Mouse (Mus musculus) MEL (cell line): ENCODE data around the gene Nlrp6. TPM values are rescaled to one million over a fixed set of nuclear protein-coding genes. Genes with fewer than 3 reads are reported as not detected.

ENCODE experiments used
- DNase-seq: peaks from one replicate; pipeline ENCODE4 v3.0.0; 2011; ENCODE audit warnings: low read depth, low spot score
- H3K27ac ChIP-seq: 2 replicates; pipeline ENCODE4 v1.5.1; 2012; ENCODE audit warnings: low read depth, mild to moderate bottlenecking, control low read depth, low read length, moderate library complexity; ENCODE audit not compliant: control insufficient read depth
- H3K27me3 ChIP-seq, 2 experiments: fragments of 150-350 bp in 1 of 2; sonication (generic) in 1 of 2; 2 replicates each; pipeline ENCODE4 v1.6.1; 2012; ENCODE audit warnings: low read length in 2 of 2, mild to moderate bottlenecking in 2 of 2, improper control_type of control experiment in 1 of 2, moderate library complexity in 1 of 2; ENCODE audit not compliant: insufficient read depth in 2 of 2, control insufficient read depth in 1 of 2
- H3K36me3 ChIP-seq, 2 experiments: 2 replicates each; pipeline ENCODE4 v1.6.1; 2012 to 2014; ENCODE audit warnings: low read length in 2 of 2, improper control_type of control experiment in 1 of 2, inconsistent platforms in 1 of 2, mild to moderate bottlenecking in 1 of 2; ENCODE audit not compliant: insufficient read depth in 2 of 2, control insufficient read depth in 1 of 2
- H3K4me1 ChIP-seq, 2 experiments: fragments of 150-350 bp in 1 of 2; sonication (generic) in 1 of 2; 2 replicates each; pipeline ENCODE4 v1.6.1; 2012; ENCODE audit warnings: low read length in 2 of 2, improper control_type of control experiment in 1 of 2, mild to moderate bottlenecking in 1 of 2; ENCODE audit not compliant: insufficient read depth in 2 of 2, control insufficient read depth in 1 of 2
- H3K4me3 ChIP-seq, 2 experiments: fragments of 150-350 bp in 1 of 2; sonication (generic) in 1 of 2; 2 replicates each; pipeline ENCODE4 v1.5.1; 2012; ENCODE audit warnings: low read depth in 2 of 2, low read length in 2 of 2, mild to moderate bottlenecking in 2 of 2, moderate library complexity in 2 of 2, control low read depth in 1 of 2, improper control_type of control experiment in 1 of 2; ENCODE audit not compliant: control insufficient read depth in 1 of 2, insufficient read depth in 1 of 2
- H3K79me2 ChIP-seq: 2 replicates; pipeline ENCODE4 v1.6.1; 2012; ENCODE audit warnings: mild to moderate bottlenecking, low read length, moderate library complexity; ENCODE audit not compliant: control insufficient read depth, poor library complexity, insufficient read depth
- H3K9ac ChIP-seq: 2 replicates; pipeline ENCODE4 v1.6.1; 2012; ENCODE audit warnings: low read depth, mild to moderate bottlenecking, control low read depth, low read length, moderate library complexity; ENCODE audit not compliant: control insufficient read depth, poor library complexity, severe bottlenecking
- H3K9me3 ChIP-seq: fragments of 150-350 bp; sonication (generic); replicated peaks from 2 replicates; pipeline ENCODE4 v1.6.1; 2012; ENCODE audit warnings: mild to moderate bottlenecking, low read length, improper control_type of control experiment, moderate library complexity; ENCODE audit not compliant: insufficient read depth
- BHLHE40 ChIP-seq: IDR thresholded peaks from 2 replicates; pipeline ENCODE4 v1.6.1; 2012; ENCODE audit warnings: low read depth, mild to moderate bottlenecking, inconsistent platforms, low read length, improper control_type of control experiment, borderline replicate concordance
- CHD2 ChIP-seq: IDR thresholded peaks from 2 replicates; pipeline ENCODE4 v1.6.1; 2011; ENCODE audit warnings: low read length, improper control_type of control experiment
- EP300 ChIP-seq, 2 experiments: IDR thresholded peaks; 2 replicates each; pipeline ENCODE4 v1.6.1; 2011; ENCODE audit warnings: improper control_type of control experiment in 2 of 2, low read length in 2 of 2, low read depth in 1 of 2, mild to moderate bottlenecking in 1 of 2
- GATA1 ChIP-seq: IDR thresholded peaks from 2 replicates; pipeline ENCODE4 v1.6.1; 2011; ENCODE audit warnings: low read depth, low read length, improper control_type of control experiment
- KAT2A ChIP-seq: conservative IDR thresholded peaks from 2 replicates; pipeline ENCODE4 v1.6.1; 2012; ENCODE audit warnings: low read depth, low read length, improper control_type of control experiment, inconsistent platforms
- MAX ChIP-seq: IDR thresholded peaks from 2 replicates; pipeline ENCODE4 v1.6.1; 2011; ENCODE audit warnings: low read length, improper control_type of control experiment
- POLR2A ChIP-seq, 2 experiments: IDR thresholded peaks; 2 replicates each; pipeline ENCODE4 v1.6.1; 2011 to 2012; ENCODE audit warnings: low read length in 2 of 2, mild to moderate bottlenecking in 2 of 2, control low read depth in 1 of 2, improper control_type of control experiment in 1 of 2, low read depth in 1 of 2, moderate library complexity in 1 of 2; ENCODE audit not compliant: control insufficient read depth in 1 of 2, insufficient read depth in 1 of 2, poor library complexity in 1 of 2
- POLR2AphosphoS2 ChIP-seq: IDR thresholded peaks from 2 replicates; pipeline ENCODE4 v1.6.1; 2011; ENCODE audit warnings: low read length, improper control_type of control experiment
- POLR2AphosphoS5 ChIP-seq: IDR thresholded peaks from 2 replicates; pipeline ENCODE4 v1.6.1; 2012; ENCODE audit warnings: low read depth, borderline replicate concordance, mild to moderate bottlenecking, inconsistent platforms, low read length, moderate library complexity, mixed read lengths
- SIN3A ChIP-seq: IDR thresholded peaks from 2 replicates; pipeline ENCODE4 v1.6.1; 2012; ENCODE audit warnings: low read length, improper control_type of control experiment, inconsistent platforms
- TAL1 ChIP-seq: IDR thresholded peaks from 2 replicates; pipeline ENCODE4 v1.6.1; 2012; ENCODE audit warnings: mild to moderate bottlenecking, inconsistent platforms, low read length, moderate library complexity, mixed read lengths
- USF1 ChIP-seq: IDR thresholded peaks from 2 replicates; pipeline ENCODE4 v1.6.1; 2014; ENCODE audit warnings: low read depth, mild to moderate bottlenecking, inconsistent platforms, low read length, improper control_type of control experiment, moderate library complexity
- USF2 ChIP-seq, 2 experiments: IDR thresholded peaks; 2 replicates each; pipeline ENCODE4 v1.6.1; 2011 to 2012; ENCODE audit warnings: improper control_type of control experiment in 2 of 2, low read length in 2 of 2, borderline replicate concordance in 1 of 2, inconsistent platforms in 1 of 2, low read depth in 1 of 2, mild to moderate bottlenecking in 1 of 2; ENCODE audit not compliant: insufficient read depth in 1 of 2
- ZKSCAN1 ChIP-seq: IDR thresholded peaks from 2 replicates; pipeline ENCODE4 v1.6.1; 2012; ENCODE audit warnings: low read depth, mild to moderate bottlenecking, inconsistent platforms, low read length, improper control_type of control experiment, moderate library complexity
- ZMIZ1 ChIP-seq: IDR thresholded peaks from 2 replicates; pipeline ENCODE4 v1.6.1; 2012; ENCODE audit warnings: low read depth, mild to moderate bottlenecking, inconsistent platforms, low read length, improper control_type of control experiment, moderate library complexity
- ZNF384 ChIP-seq: IDR thresholded peaks from 2 replicates; pipeline ENCODE4 v1.6.1; 2012; ENCODE audit warnings: low read depth, mild to moderate bottlenecking, inconsistent platforms, low read length, improper control_type of control experiment
- polyA plus RNA-seq, 2 experiments: library from polyadenylated mRNA; stranded (reverse) in 1 of 2; unstranded in 1 of 2; fragments of >175 nt in 1 of 2; fragments of >200 nt in 1 of 2; gene quantifications; 2 replicates each; pipeline versions ENCODE4 v1.2.1 to v1.2.4; 2012; ENCODE audit warnings: low replicate concordance in 2 of 2, low read depth in 1 of 2; ENCODE audit not compliant: insufficient read length in 2 of 2, insufficient read depth in 1 of 2, missing spikeins in 1 of 2
- total RNA-seq: library from RNA; depleted of rRNA; stranded (reverse); fragments of 300-350 nt; gene quantifications from 2 replicates; pipeline ENCODE4 v1.2.3, GENCODE M21; 2012

The Nlrp6 gene
- total and polyA plus RNA-seq, 3 experiments: not detected

DNA sequence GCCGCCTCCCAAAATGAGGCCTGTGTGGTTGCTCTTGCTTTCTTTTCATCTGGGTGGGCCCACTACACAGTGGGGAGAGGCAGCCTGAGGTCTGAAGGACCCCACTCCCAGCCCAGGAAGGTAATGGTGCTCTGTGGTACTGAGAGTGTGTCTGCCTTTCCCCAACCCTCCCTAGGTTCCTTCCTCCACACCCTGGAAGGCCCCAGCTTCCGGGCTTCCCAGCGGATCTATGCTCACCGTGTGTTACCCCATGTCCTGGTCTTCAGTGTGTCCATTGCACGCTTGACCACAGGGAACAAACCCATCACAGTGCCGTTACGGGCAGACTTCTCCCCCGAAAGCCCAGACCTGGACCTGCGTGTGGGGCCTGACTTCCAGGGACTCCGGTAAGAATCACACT is 22.1 kb downstream of the Nlrp6 start:
- H3K27me3 ChIP-seq: no peaks in the 10 kb centered on the region; a peak in 1 of 4 replicates
- TF ChIP-seq BHLHE40: no peak
- no peak for TF ChIP-seq EP300 (IDR thresholded peaks at IDR 0.05; ENCODE audit: low read depth in 1 of 2, low read length in 2 of 2)
- no peak for TF ChIP-seq ZKSCAN1
- no peak for TF ChIP-seq TAL1
- no peak for TF ChIP-seq GATA1
- no peak for TF ChIP-seq SIN3A
- no peak for TF ChIP-seq ZMIZ1
- TF ChIP-seq POLR2A (IDR thresholded peaks at IDR 0.05; ENCODE audit: control insufficient read depth in 1 of 2, insufficient read depth in 1 of 2, low read depth in 1 of 2, low read length in 2 of 2, poor library complexity in 1 of 2): no peak
- no peak for TF ChIP-seq USF1
- TF ChIP-seq USF2 (IDR thresholded peaks at IDR 0.05; ENCODE audit: borderline replicate concordance in 1 of 2, insufficient read depth in 1 of 2, low read depth in 1 of 2, low read length in 2 of 2): no peak
- no peak for TF ChIP-seq MAX
- no peak for TF ChIP-seq CHD2
- no peak for TF ChIP-seq POLR2AphosphoS2
- TF ChIP-seq POLR2AphosphoS5: no peak
- no peak for TF ChIP-seq ZNF384
- TF ChIP-seq, all 39 proteins: peak for 0
- peaks cover 1% of the 10 kb centered on the region; the same call in 1 of the 2 replicates for H3K79me2 ChIP-seq
- peaks cover 8 to 26% of the 10 kb centered on the region in 2 experiments for H3K4me1 ChIP-seq
- H3K4me3 ChIP-seq: 0 out of 4 replicates have a peak overlapping the region, but pooled peaks of 1 of the 2 experiments have one; percentile 10
- H3K27ac ChIP-seq: no peak overlapping the region
- DNase-seq: no peak
- no peaks in the 10 kb centered on the region for H3K9me3 ChIP-seq
- H3K9ac ChIP-seq: no peak overlapping the region
- H3K36me3 ChIP-seq: peaks cover 0 to 17% of the 10 kb centered on the region in 2 experiments; a peak in 2 of 4 replicates

DNA sequence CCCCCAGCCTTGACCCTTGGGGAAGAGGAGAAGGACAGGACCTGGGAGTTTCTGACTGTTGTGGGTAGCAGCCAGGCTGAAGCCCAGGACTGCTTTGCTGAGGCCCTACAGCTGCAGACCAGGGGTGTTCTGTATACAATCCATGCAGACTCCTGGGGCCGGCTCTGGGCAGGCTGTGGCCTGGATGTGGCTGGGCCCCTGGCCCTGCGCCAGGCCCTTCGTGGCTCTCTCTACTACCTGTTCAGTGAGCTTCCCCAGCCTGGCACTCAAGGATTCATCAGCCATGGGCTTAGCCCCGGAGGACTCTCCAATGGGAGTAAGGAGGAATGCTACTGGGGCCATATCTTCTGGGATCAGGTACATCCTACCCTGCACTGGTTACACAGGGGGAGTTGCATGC is 22.7 kb downstream of the Nlrp6 start:
- no peaks in the 10 kb centered on the region for H3K9me3 ChIP-seq
- H3K79me2 ChIP-seq: peaks cover 1% of the 10 kb centered on the region; the same call in 1 of the 2 replicates
- H3K9ac ChIP-seq: no peak overlapping the region
- peaks cover 0 to 17% of the 10 kb centered on the region in 2 experiments; a peak in 2 of 4 replicates for H3K36me3 ChIP-seq
- H3K27me3 ChIP-seq: no peaks in the 10 kb centered on the region; a peak in 1 of 4 replicates
- no peak for TF ChIP-seq KAT2A
- no peak overlapping the region for H3K4me3 ChIP-seq
- no peak overlapping the region for H3K27ac ChIP-seq
- no peak for DNase-seq
- H3K4me1 ChIP-seq: peaks cover 8 to 26% of the 10 kb centered on the region in 2 experiments
